Mouse (Mus musculus): Measurements from ENCODE around the gene Nid1.
"Not testable (repeated sequence)": the region's sequence is repeated elsewhere in the genome, so short reads cannot be mapped to it uniquely, and the experiment has no call there.

DNA sequence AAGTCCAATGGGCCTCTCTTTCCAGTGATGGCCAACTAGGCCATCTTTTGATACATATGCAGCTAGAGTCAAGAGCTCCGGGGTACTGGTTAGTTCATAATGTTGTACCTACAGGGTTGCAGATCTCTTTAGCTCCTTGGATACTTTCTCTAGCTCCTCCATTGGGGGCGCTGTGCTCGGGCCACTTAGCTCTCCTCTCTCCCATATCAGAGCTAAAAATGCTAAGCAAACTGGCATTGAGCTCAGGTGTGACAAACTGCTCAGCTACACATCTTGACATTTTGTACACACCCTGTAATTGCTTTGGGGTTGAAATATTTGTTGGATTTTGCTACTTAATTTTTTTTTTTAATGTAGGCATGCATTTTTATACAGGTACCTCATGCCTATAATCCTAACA lies 37.1 kb downstream of the Nid1 start:
- not testable (repeated sequence) for TF ChIP-seq CTCF (IDR thresholded peaks at IDR 0.05; ENCODE audit: low read depth, low read length); POLR2A (IDR thresholded peaks at IDR 0.05; ENCODE audit: insufficient read depth, low read length)

All from ES-Bruce4 (cell line).